Mouse (Mus musculus) lung, adult 2 months (tissue): Measurements from ENCODE around the gene Rpp21.

ENCODE experiments used
- CTCF ChIP-seq: fragments of 200-500 bp; IDR thresholded peaks from 2 replicates; pipeline ENCODE4 v1.5.1; 2011; ENCODE audit warnings: mild to moderate bottlenecking, low read length, control low read depth; ENCODE audit not compliant: insufficient read depth
- POLR2A ChIP-seq: fragments of 200-500 bp; IDR thresholded peaks from 2 replicates; pipeline ENCODE4 v1.6.1; 2011; ENCODE audit warnings: low read depth, mild to moderate bottlenecking, control low read depth, low read length, borderline replicate concordance; ENCODE audit errors: extremely low read depth

GRCm38 (mm10) chr17:36240637-36241213 lies 17.1 kb downstream of the Rpp21 start:
- TF ChIP-seq CTCF: no peak
- no peak for TF ChIP-seq POLR2A
